Mouse (Mus musculus): ENCODE measurements around the gene Pptc7. TPM values are rescaled to one million over a fixed set of nuclear protein-coding genes. Genes with fewer than 3 reads are reported as not detected.

The Pptc7 gene
- total RNA-seq (2021): 10 to 100 TPM; 16.6 to 17.0 TPM
- long read RNA-seq, experiment 1, full-length matches to known transcripts: 5 of 14 reads
- long read RNA-seq, experiment 1, partial matches to known transcripts: 0 of 14 reads
- long read RNA-seq, experiment 1, other reads (novel, unspliced or antisense): 9 of 14 reads
- long read RNA-seq, experiment 2, full-length matches to known transcripts: 3 of 15 reads
- long read RNA-seq, experiment 2, partial matches to known transcripts: 0 of 15 reads
- long read RNA-seq, experiment 2, other reads (novel, unspliced or antisense): 12 of 15 reads

GRCm38 (mm10) chr5:122284183-122285028 is at the start of gene Pptc7:
TSS of gene Pptc7 (plus strand) at chr5:122284365.
- DNase-seq (ENCODE audit: low spot score in 2 of 2): peak; percentile 88 to 92

- DNase-seq (ENCODE audit: low spot score in 2 of 2): no peak
These were observed 48.8 kb upstream of the Pptc7 start for GRCm38 (mm10) chr5:122235196-122235836.

GRCm38 (mm10) chr5:122237200-122237599 is 47.0 kb upstream of the Pptc7 start:
- DNase-seq (ENCODE audit: low spot score in 2 of 2): no peak

GRCm38 (mm10) chr5:122239618-122240017 is 44.5 kb upstream of the Pptc7 start:
- DNase-seq (ENCODE audit: low spot score in 2 of 2): no peak

DNA sequence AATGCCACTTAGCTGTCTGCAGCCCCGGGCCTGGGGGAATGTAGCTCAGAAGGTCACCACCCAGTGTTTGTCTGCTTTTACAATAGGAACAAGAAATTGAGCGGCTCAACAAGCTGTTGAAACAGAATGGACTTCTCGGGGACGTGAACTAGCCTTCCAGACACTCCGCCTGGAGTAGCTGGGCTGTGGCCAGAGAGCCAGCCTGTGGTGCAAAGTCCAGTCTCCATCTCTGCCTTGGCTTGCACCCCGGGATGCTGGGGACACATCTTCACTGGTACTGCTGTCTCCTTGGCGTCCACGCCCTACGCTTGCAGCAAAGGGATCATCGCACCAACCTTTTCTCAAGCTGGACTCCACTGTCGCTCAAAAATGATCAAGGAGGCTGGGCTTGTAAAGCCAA is 43.6 kb upstream of the Pptc7 start:
- no peak for DNase-seq (ENCODE audit: low spot score in 2 of 2)

GRCm38 (mm10) chr5:122240989-122241388 is 43.2 kb upstream of the Pptc7 start:
- DNase-seq (ENCODE audit: low spot score in 2 of 2): no peak

DNA sequence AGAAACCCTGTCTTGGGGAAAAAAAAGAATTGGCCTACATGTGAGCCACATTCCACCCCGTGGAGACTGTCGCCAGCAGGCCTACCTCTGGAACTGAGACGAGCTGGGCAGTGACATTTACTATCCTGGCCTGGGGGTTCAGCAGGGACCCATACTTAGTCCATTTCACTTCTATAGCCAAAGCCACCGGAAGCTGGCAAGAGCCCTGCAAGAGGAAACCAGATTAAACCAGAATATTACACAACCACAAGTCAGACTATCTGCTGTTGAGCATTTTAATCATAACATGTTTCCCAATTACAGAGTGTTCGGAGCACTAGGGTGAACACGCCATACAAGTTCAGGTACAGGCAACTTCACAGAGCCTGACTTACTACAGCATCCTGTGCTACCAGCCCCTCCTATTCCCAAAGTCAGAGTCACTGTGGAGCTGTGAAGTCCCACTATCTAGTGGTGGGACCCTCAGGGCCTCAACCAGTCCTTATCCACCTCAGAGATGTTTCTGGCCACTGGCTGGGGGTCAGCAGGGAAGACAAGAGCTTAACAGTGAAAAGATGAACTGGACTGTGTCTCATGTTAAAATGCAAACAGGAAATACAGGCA is 41.5 kb upstream of the Pptc7 start:
- no peak for DNase-seq (ENCODE audit: low spot score in 2 of 2)

DNA sequence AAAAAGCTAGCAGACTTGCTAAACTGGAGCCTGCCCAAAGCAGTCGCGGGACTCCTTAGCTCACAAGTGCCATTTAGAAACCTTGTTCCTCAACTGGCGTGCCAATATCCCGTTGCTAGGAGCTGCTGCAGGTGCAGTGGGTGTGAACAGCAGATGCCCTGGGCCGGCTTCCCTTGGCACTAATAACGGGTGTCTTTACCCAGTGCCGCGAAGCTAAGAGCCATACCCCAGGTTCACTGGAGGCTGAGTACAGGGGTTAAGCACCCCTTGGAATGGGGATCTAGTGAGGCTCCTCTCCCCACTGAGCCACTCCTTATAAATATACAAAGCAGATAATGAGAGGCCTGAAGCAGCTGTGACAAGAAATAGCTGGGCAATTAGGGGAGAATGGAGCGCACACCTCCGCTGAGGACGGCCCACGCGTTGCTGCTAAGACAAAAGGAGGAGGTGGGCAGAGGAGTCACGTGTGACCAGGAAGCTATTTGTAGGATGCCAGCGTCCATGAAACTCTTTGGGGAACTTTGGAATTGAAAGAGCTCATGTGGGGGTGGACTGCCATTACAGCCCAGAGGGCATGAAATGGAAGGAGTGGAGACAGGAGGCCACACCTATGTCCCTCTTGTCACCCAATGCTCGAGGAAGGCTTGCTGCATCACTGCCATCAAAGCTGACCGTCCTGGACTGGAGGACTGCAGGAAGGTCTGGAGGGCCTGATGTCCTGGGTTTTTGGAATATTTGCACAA is 40.2 kb upstream of the Pptc7 start:
- no peak for DNase-seq (ENCODE audit: low spot score in 2 of 2)

- no peak for DNase-seq (ENCODE audit: low spot score in 2 of 2)
These were observed 39.0 kb upstream of the Pptc7 start for GRCm38 (mm10) chr5:122245186-122245585.

GRCm38 (mm10) chr5:122246547-122247167 is 37.5 kb upstream of the Pptc7 start:
- DNase-seq (ENCODE audit: low spot score in 2 of 2): no peak

- no peak for DNase-seq (ENCODE audit: low spot score in 2 of 2)
These were observed 36.6 kb upstream of the Pptc7 start for GRCm38 (mm10) chr5:122247529-122247928.

GRCm38 (mm10) chr5:122247934-122248333 is 36.2 kb upstream of the Pptc7 start:
- no peak for DNase-seq (ENCODE audit: low spot score in 2 of 2)

GRCm38 (mm10) chr5:122249281-122249680 is 34.9 kb upstream of the Pptc7 start:
- no peak for DNase-seq (ENCODE audit: low spot score in 2 of 2)

DNA sequence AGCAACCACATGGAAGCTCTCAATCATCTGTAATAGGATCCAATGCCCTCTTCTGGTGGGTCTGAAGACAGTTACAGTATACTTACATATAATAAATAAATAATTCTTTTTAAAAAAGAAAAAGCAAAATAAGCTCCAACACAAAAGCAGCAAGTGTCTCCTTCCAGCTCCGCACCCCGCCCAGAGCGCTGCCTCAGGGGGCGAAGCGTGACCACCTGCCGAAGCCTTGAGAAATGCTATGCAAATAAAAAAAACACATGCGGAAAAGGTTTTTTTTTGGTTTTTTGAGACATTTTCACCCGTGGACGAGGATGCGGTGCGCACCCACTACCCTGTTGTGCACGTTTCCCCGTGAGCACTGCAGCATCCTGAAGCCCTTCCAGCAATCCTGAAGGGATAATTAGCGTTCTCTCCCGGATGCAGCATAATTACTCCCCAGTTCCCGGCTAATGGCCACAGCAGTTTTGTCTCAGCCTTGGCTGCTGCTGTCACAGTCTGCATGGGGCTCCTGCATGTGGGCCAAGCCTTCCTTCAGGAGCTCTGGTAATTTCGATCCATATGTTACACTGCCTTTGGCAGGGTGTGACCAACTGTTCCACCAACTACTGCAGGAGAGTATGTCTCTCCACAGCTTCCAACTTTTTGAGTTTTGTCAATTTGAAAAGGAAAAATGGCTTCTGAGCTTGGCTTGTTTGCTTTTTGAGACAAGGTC is 32.1 kb upstream of the Pptc7 start:
- no peak for DNase-seq (ENCODE audit: low spot score in 2 of 2)

DNA sequence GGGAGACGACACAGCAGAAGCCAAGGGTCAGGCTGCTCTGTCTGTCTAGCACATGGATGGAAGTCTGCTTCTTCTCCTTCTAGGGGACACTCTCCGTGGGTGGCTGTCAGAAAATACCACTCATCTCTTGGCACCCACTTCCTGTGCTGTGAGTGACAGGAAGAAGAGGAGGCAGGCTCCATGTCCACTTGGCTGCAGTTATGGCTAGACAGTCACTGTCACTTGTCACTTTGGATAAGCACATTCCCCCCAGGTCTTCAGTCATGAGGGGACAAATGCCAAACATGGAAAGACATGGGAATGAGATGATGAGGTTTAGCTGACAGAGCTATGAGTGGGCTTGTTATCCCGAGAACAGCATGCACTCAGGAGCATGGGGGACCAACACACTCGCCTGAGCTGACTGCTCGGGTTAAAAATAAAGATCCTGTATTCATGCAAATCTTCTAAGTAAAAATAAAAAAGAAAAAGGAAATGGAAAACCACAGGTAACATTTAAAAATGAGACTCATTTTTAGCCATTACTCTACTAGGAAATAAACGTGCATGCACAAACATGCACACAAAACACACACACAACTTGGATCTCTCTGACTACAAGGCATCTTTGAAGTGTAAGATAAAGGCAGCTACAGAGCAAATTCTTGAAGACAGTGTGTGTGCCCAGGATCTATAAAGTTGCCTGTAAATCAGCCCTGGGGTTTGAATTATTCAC is 26.0 kb upstream of the Pptc7 start:
- DNase-seq (ENCODE audit: low spot score in 2 of 2): no peak

GRCm38 (mm10) chr5:122262104-122262503 is 22.1 kb upstream of the Pptc7 start:
- DNase-seq (ENCODE audit: low spot score in 2 of 2): no peak

DNA sequence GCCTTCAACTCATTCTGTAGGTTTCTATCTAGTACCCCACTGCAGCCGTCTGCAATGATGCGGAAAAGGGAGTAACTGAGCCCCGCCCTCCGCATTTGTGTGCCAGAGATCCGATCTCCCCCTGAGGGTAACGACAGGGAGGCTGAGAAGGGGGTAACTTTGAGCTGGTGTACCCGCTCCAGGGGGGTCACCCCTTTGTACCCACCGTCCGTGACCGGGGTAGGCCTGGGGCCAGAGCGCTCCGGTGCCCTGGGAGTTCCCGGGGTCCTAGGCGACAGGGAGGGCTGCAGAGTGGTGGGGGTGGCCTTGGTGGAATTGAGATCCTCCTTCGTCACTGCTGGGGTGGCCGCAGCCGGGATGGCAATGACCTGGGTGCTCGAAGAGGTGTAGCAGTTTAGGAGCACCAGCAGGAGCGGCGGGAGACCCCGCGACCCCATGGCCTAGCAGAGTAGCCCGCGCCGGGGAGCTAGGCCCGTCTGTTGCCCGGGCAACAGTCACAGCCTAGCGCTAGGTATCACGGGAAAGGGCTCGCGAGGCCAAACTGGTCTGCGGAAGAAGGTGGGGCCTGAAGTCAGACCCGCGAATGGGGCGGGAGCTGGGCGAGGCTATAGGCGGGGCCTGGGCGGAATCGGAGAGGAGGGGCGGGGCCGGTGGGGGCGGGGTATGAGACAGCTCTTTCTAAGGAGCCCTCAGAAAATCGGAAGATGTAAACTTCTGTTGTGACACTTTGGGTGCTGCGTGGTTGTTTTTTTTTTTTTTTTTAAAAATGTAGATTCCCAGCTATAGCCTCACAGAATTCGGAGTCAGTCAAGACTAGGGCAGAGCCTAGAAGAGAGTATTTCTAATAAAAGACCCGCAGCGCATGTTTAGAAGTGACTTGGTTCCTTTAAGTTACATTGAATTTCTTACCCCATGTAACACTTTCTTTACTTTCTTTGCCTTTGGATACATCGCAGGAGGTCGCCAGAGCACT is 19.9 kb upstream of the Pptc7 start, which contains the start of gene Tctn1:
TSS of gene Tctn1 (minus strand) at position 528 of the 973 bp plus-strand sequence.
- peak; percentile 85 to 92 for DNase-seq (ENCODE audit: low spot score in 2 of 2)

DNA sequence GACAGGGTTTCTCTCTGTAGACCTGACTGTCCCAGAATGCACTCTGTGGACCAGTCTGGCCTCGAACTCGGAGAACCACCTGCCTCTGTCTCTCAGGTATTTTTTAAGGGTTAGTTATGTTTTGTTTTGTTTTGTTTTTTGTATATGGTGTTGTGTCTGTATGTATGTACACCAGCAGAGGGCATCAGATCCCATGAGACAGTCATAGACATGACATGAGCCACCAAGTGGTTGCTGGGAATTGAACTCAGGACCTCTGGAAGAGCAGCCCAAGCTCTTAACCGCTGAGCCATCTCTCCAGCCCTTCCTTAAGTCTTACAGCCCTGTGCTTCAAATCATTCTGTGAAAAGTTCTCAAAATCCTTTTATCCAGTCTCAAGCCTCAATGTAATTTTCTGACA is 19.0 kb upstream of the Pptc7 start:
- DNase-seq (ENCODE audit: low spot score in 2 of 2): no peak
